Mouse (Mus musculus): Measurements from ENCODE around the gene Ceacam16. TPM values are rescaled to one million over a fixed set of nuclear protein-coding genes. Genes with fewer than 3 reads are reported as not detected.
A peak's percentile ranks its signal among the peaks of the same experiment; 100 is the strongest.

Ceacam16 gene
- polyA plus RNA-seq, 1 experiment from 2014 or later = 0.22 TPM

DNA sequence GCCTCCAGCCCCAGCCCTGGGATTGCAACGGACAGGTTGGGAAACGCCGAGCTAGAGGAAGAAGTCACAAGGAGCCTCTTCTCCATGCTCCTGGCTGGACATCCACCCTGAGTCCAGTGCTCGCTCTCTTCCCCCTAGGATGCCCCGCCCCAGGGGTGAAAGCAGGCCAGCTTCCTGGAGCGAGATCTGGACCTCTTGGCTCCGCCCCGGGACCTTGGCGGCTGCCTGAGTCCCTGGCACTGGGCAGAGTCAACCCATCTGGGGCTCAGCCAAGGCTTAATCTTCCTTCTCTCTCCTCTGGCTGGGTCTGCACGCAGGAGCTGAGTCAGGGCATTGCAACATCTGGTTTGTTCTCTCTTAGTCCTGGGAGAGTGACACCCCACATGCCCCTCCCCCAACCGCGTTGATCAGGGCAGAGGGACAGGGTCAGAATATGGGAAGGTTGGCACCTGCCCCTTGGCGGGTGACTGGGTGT lies 30.4 kb downstream of the Ceacam16 start:
- no peaks in the 10 kb centered on the region for H3K36me3 ChIP-seq (ENCODE audit: inconsistent target)
- WGBS (ENCODE audit: missing documents) = 6% methylated on average over 13 of the region's 13 CpGs
- no peaks in the 10 kb centered on the region for H3K79me2 ChIP-seq (ENCODE audit: inconsistent target)
- no peak overlapping the region for H3K4me3 ChIP-seq (ENCODE audit: inconsistent target)
- peak overlapping the region; percentile 90 for H3K27ac ChIP-seq

- 94% methylated on average over 3 of the region's 3 CpGs for WGBS (ENCODE audit: missing documents)
- H3K36me3 ChIP-seq (ENCODE audit: inconsistent target) = no peaks in the 10 kb centered on the region
- H3K4me3 ChIP-seq (ENCODE audit: inconsistent target) = no peak overlapping the region
- H3K79me2 ChIP-seq (ENCODE audit: inconsistent target) = no peaks in the 10 kb centered on the region
- H3K27ac ChIP-seq = peak overlapping the region; percentile 90; the same call in 1 of the 2 replicates
Measured at GRCm38 (mm10) chr7:19829694-19830093, 31.4 kb downstream of the Ceacam16 start.

DNA sequence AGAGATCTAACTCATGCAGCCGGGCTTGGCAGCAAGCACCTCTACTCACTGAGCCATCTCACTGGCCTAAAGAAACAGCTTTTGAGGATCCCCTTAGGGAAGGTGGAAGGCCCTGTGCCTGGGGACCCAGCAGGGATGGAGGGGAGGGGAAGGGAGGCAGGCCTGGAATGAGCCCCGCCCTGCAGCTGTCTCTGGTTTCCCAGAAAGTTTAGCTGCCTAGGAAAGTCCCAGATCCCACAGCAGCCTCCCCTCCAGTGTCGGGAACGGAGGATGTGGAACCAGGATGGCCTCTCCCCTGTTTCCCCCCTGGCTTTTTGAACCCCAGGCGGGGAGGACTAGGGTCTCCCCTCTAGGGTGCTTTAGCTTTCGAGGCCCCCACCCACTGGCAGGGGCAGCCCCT lies 34.3 kb downstream of the Ceacam16 start:
- no peak overlapping the region for H3K27ac ChIP-seq
- no peak overlapping the region for H3K4me3 ChIP-seq (ENCODE audit: inconsistent target)
- no peaks in the 10 kb centered on the region for H3K36me3 ChIP-seq (ENCODE audit: inconsistent target)
- 91% methylated on average over 6 of the region's 6 CpGs for WGBS (ENCODE audit: missing documents)
- peaks cover 5% of the 10 kb centered on the region; the same call in 1 of the 2 replicates for H3K79me2 ChIP-seq (ENCODE audit: inconsistent target)

GRCm38 (mm10) chr7:19824182-19824973 lies 36.7 kb downstream of the Ceacam16 start:
- 23% methylated on average over 21 of the region's 26 CpGs for WGBS (ENCODE audit: missing documents)

GRCm38 (mm10) chr7:19823256-19824181 lies 37.6 kb downstream of the Ceacam16 start:
- Histone ChIP-seq H3K36me3 (ENCODE audit: inconsistent target) (peaks cover 13% of the 10 kb centered on the region; the same call in 1 of the 2 replicates), H3K27ac (peak overlapping the region; percentile 100), H3K4me3 (ENCODE audit: inconsistent target) (peak overlapping the region; percentile 35), H3K79me2 (ENCODE audit: inconsistent target) (peaks cover 35% of the 10 kb centered on the region; the same call in 1 of the 2 replicates)
- 11% methylated on average over 15 of the region's 16 CpGs for WGBS (ENCODE audit: missing documents)

More at GRCm38 (mm10) chr7:19824182-19824973, 36.7 kb downstream of the Ceacam16 start:
- Histone ChIP-seq H3K4me3 (ENCODE audit: inconsistent target) (no peak overlapping the region), H3K79me2 (ENCODE audit: inconsistent target) (peaks cover 27% of the 10 kb centered on the region; the same call in 1 of the 2 replicates), H3K27ac (peak overlapping the region; percentile 100), H3K36me3 (ENCODE audit: inconsistent target) (peaks cover 7% of the 10 kb centered on the region; the same call in 1 of the 2 replicates)

DNA sequence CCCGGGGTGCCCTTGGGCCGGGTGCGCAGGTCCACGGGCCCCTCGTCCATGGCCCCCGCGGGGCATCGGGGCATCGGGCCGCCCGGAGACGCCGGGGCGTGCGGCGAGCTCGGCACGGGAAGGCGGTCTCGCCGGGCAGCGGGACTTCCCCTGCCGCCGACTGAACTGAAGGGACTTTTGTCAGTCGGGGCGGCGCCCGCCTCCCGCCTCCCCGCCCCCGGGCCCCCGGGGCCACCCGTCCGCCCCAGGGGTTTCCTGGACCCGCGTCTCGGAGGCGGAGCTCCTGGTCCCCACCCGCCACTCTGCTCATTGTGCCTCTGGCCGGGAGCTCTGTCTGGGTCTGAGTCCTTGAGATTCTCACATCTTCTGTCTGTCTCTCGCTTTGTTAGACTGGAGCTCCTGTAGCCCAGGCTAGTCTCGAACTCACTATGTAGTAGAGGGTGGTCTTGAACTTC lies 38.5 kb downstream of the Ceacam16 start, which contains the start of gene Bcl3:
Bcl3 (minus strand) TSS at position 167 of the 455 bp plus-strand sequence.
- peak within 1 kb of the TSS; percentile 100 for H3K27ac ChIP-seq
- 2% methylated on average over 35 of the region's 42 CpGs for WGBS (ENCODE audit: missing documents)
- H3K4me3 ChIP-seq (ENCODE audit: inconsistent target) = peak within 1 kb of the TSS; percentile 35

GRCm38 (mm10) chr7:19822193-19822592 lies 38.9 kb downstream of the Ceacam16 start:
- H3K36me3 ChIP-seq (ENCODE audit: inconsistent target) = peaks cover 13% of the 10 kb centered on the region; the same call in 1 of the 2 replicates
- peaks cover 38% of the 10 kb centered on the region; the same call in 1 of the 2 replicates for H3K79me2 ChIP-seq (ENCODE audit: inconsistent target)
- peak overlapping the region; percentile 35; the same call in 1 of the 2 replicates for H3K27ac ChIP-seq
- H3K4me3 ChIP-seq (ENCODE audit: inconsistent target) = peak overlapping the region; percentile 35
- 12% methylated on average over 20 of the region's 20 CpGs for WGBS (ENCODE audit: missing documents)

More for the DNA sequence above, 38.5 kb downstream of the Ceacam16 start, which contains the start of gene Bcl3:
- Histone ChIP-seq H3K36me3 (ENCODE audit: inconsistent target) (peaks cover 13% of the 10 kb centered on the region; the same call in 1 of the 2 replicates), H3K79me2 (ENCODE audit: inconsistent target) (peaks cover 38% of the 10 kb centered on the region; the same call in 1 of the 2 replicates)

DNA sequence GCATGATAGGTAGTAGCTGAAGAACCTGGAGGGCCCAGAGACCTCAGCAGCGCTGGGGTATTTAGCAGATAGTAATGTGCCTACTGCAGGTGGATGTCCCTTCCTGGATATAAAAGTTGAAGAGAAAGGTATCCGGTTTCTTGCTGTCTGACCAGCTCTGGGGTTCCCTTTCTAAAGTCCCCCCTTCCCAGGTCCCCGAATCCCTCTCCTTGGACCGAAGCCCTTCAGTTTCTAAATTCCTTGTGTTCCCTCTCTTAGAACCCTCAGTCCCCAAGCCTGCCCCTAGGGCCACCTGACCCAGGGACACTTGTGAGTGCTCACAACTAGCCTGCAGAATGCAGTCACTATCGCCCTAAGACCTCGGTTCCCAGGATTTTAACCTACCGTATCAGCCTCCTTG lies 39.5 kb downstream of the Ceacam16 start:
- H3K79me2 ChIP-seq (ENCODE audit: inconsistent target) = peaks cover 38% of the 10 kb centered on the region; the same call in 1 of the 2 replicates
- H3K36me3 ChIP-seq (ENCODE audit: inconsistent target) = peaks cover 13% of the 10 kb centered on the region; the same call in 1 of the 2 replicates
- WGBS (ENCODE audit: missing documents) = 91% methylated on average over 7 of the region's 7 CpGs
- H3K27ac ChIP-seq = no peak overlapping the region
- peak overlapping the region; percentile 35 for H3K4me3 ChIP-seq (ENCODE audit: inconsistent target)

DNA sequence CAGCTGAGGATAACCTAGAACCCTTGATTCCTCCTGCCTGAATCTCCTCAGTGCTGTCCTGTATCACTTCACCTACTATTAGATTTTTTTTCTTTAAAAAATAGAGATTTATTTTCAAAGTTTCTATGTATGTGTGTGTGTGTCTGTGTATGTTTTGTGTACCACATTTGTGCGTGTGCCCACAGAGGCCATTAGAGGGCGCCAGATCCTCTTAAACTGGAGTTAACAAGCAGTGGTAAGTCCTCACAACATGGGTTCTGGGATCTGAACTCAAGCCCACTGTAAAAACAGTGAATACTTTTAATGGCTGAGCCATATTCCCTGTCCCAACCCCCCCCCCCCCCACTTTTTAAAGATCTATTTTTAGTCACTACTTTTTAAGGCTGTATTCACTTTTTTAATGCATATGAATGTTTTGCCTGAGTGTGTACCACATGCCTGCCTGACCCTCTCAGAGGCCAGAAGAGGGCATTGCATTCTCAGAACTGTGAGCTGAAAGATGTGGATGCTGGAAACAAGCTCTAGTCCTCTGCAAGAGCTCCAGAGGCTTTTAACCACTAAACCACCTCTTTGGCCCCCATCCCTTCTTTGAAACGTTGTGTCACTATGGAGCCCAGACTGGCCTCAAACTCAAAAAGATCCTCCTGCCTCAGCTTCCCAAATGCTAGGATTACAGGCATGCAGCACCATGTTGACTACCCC lies 40.6 kb downstream of the Ceacam16 start:
- peaks cover 44% of the 10 kb centered on the region; the same call in 1 of the 2 replicates for H3K79me2 ChIP-seq (ENCODE audit: inconsistent target)
- 76% methylated on average over 3 of the region's 3 CpGs for WGBS (ENCODE audit: missing documents)
- H3K4me3 ChIP-seq (ENCODE audit: inconsistent target) = no peak overlapping the region
- no peak overlapping the region for H3K27ac ChIP-seq
- peaks cover 13% of the 10 kb centered on the region; the same call in 1 of the 2 replicates for H3K36me3 ChIP-seq (ENCODE audit: inconsistent target)

DNA sequence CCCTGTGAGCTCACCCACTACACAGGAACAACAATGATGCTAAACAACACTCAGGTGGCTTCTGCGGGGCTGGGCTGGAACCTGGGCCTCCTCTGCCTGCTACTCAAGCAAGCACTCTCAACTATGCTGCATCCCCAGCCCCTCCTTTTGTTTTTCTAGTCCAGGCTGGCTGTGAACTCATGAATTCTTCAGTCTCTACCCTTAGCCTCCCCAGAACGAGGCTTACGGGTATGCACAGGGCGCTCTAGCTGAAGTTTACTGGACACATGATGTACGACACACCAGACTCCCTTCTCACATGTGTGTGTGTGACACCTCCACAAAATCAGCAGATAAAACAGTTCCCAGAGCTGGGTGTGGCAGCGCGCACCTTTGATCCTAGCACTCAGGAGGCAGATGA lies 42.2 kb downstream of the Ceacam16 start:
- Histone ChIP-seq H3K36me3 (ENCODE audit: inconsistent target) (peaks cover 20% of the 10 kb centered on the region; the same call in 1 of the 2 replicates), H3K27ac (no peak overlapping the region)
- 94% methylated on average over 7 of the region's 7 CpGs for WGBS (ENCODE audit: missing documents)

DNA sequence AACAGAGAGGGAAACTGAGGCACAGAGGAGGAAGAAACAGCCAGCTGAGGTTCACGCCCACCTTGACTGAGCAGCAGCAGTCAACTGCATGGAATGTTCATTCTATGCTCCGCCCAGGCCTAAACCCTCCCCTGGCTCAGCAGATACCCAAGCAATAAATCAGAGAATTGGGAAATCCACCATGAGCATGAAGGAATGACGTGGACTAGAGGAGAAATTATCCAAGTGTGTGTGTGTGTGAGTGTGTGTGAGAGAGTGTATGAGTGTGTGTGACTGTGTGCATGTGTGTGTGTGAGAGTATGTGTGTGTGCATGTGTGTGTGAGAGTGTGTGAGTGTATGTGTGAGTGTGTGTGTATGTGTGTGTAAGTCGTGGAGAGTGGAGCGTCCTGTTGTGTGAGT lies 42.7 kb downstream of the Ceacam16 start:
- no peak overlapping the region for H3K4me3 ChIP-seq (ENCODE audit: inconsistent target)
- H3K36me3 ChIP-seq (ENCODE audit: inconsistent target) = peaks cover 20% of the 10 kb centered on the region; the same call in 1 of the 2 replicates
- H3K79me2 ChIP-seq (ENCODE audit: inconsistent target) = peaks cover 55% of the 10 kb centered on the region; the same call in 1 of the 2 replicates
- 79% methylated on average over 4 of the region's 5 CpGs for WGBS (ENCODE audit: missing documents)
- 0 out of 2 replicates have a peak overlapping the region, but pooled peaks have one; percentile 89 for H3K27ac ChIP-seq

More for the DNA sequence above, 42.2 kb downstream of the Ceacam16 start:
- Histone ChIP-seq H3K79me2 (ENCODE audit: inconsistent target) (peaks cover 55% of the 10 kb centered on the region; the same call in 1 of the 2 replicates), H3K4me3 (ENCODE audit: inconsistent target) (no peak overlapping the region)

- peaks cover 55% of the 10 kb centered on the region; the same call in 1 of the 2 replicates for H3K79me2 ChIP-seq (ENCODE audit: inconsistent target)
- 14% methylated on average over 14 of the region's 15 CpGs for whole genome bisulfite sequencing (ENCODE audit: missing documents)
- H3K4me3 ChIP-seq (ENCODE audit: inconsistent target) = peak overlapping the region; percentile 59
- H3K36me3 ChIP-seq (ENCODE audit: inconsistent target) = peaks cover 28% of the 10 kb centered on the region
- peak overlapping the region; percentile 89 for H3K27ac ChIP-seq
Measured at GRCm38 (mm10) chr7:19817382-19818105, 43.6 kb downstream of the Ceacam16 start.
